Mouse (Mus musculus) ES-Bruce4 (cell line): Measurements from ENCODE around the gene Zfp839.

ENCODE experiments used
- CTCF ChIP-seq: IDR thresholded peaks from one replicate; pipeline ENCODE4 v1.8.1; 2011; ENCODE audit warnings: low read depth, low read length
- EP300 ChIP-seq: IDR thresholded peaks from 2 replicates; pipeline ENCODE4 v1.6.1; 2011; ENCODE audit warnings: low read depth, low read length; ENCODE audit not compliant: insufficient read depth

- no peak for TF ChIP-seq CTCF
- no peak for TF ChIP-seq EP300
Measured at GRCm38 (mm10) chr12:110871247-110871646, 21.2 kb downstream of the Zfp839 start.
